13 mouse cellular contexts compared by ENCODE assay signal in the genomic region with DNA sequence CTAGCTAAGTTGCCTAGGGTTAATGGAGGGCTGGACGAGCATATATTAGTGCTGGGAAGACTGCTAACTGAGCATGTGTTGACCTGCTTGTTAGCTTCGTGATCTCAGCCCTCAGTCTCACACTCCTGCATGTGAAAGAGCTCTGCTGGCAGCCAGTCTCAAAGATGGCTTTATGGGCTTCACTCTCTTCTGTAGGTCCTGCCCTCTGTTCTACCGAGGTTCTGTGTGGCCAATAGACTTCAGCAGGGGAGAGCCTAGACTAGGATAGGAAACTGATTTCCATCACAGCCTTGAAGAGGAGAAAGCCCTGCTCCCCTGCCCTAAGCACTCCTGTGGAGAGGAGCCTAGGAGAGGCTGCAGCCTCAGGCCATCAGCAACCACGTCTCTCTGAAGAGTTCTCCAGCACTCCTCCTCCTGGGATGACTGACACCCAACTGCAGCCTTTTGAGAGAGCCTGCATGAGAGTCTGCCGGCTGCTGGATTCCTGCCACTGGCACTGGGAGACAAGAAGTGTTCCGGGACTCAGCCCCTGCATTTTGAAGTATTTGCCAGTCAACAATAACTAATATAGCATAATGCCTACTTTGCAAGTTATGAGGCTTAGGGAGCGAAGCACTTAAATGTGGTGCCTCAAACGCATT.
A peak's percentile ranks its signal among the peaks of the same experiment; 100 is the strongest.
DNase-seq lines count a peak whose midpoint lies in the region; ATAC-seq and TF ChIP-seq lines count a peak whose summit lies in the region.
"Had no signal": no experiment of that assay in that cellular context is flagged by ENCODE, and none has a peak within 500 bp of the region (broad histone marks: within the 10 kb centered on the region; RNA-seq: fewer than 3 reads in every experiment).

No protein-coding gene starts in this region.

- no peak for TF ChIP-seq CTCF in ES-Bruce4 (IDR thresholded peaks at IDR 0.05; ENCODE audit: low read depth, low read length)
- no peak for TF ChIP-seq CTCF in intestine, postnatal 0 days (IDR thresholded peaks at IDR 0.05; ENCODE audit: low read depth)

- H3K4me3 ChIP-seq in ES-Bruce4 (ENCODE audit: low read depth, low read length): peak overlapping the region; percentile 19
- H3K4me3 ChIP-seq in intestine, postnatal 0 days (ENCODE audit: low read depth, low read length): no peak overlapping the region
- H3K4me3 ChIP-seq: limb, embryonic 10.5 days; neural tube, embryonic 13.5 days had no signal

- no peak for TF ChIP-seq POLR2A in ES-Bruce4 (IDR thresholded peaks at IDR 0.05; ENCODE audit: insufficient read depth, low read length)

- H3K4me2 ChIP-seq in intestine, postnatal 0 days (replicated peaks; ENCODE audit: low read depth): no peak overlapping the region
- H3K4me2 ChIP-seq: neural tube, embryonic 13.5 days had no signal

- WGBS in intestine, postnatal 0 days: 60% methylated on average over 8 of the region's 8 CpGs

- no peak for ATAC-seq in intestine, postnatal 0 days

- H3K27ac ChIP-seq in ES-Bruce4 (ENCODE audit: insufficient read depth, low read length): peak overlapping the region; percentile 35
- no peak overlapping the region for H3K27ac ChIP-seq in intestine, postnatal 0 days (ENCODE audit: low read depth, low read length)
- H3K27ac ChIP-seq: neural tube, embryonic 13.5 days had no signal

- peaks cover 23% of the 10 kb centered on the region for H3K4me1 ChIP-seq in ES-Bruce4 (ENCODE audit: control insufficient read depth, insufficient read depth, low read length)
- H3K4me1 ChIP-seq in intestine, postnatal 0 days (replicated peaks; ENCODE audit: control insufficient read depth, insufficient read depth, low read length): 0 out of 2 replicates have a peak, but pooled peaks cover 5% of the 10 kb centered on the region

- no peaks in the 10 kb centered on the region for H3K36me3 ChIP-seq in ES-Bruce4 (ENCODE audit: control insufficient read depth, insufficient read depth, low read length, poor library complexity, severe bottlenecking)
- no peaks in the 10 kb centered on the region for H3K36me3 ChIP-seq in intestine, postnatal 0 days (ENCODE audit: control insufficient read depth, insufficient read depth)
- H3K36me3 ChIP-seq: G1E; limb, embryonic 10.5 days; neural tube, embryonic 13.5 days had no signal

- peak overlapping the region; percentile 4; the same call in 1 of the 2 replicates for H3K9ac ChIP-seq in ES-Bruce4 (ENCODE audit: low read depth, poor library complexity, severe bottlenecking)
- H3K9ac ChIP-seq in intestine, postnatal 0 days (ENCODE audit: low read depth, low read length): no peak overlapping the region
- H3K9ac ChIP-seq: neural tube, embryonic 13.5 days had no signal

- H3K27me3 ChIP-seq in ES-Bruce4 (ENCODE audit: control insufficient read depth, insufficient read depth, low read length, poor library complexity, severe bottlenecking): no peaks in the 10 kb centered on the region
- H3K27me3 ChIP-seq in intestine, postnatal 0 days (replicated peaks; ENCODE audit: control insufficient read depth, insufficient read depth, low read length): no peaks in the 10 kb centered on the region
- H3K27me3 ChIP-seq: neural tube, embryonic 13.5 days had no signal

- peak; percentile 40 for DNase-seq in layer of hippocampus, adult 11-12 months (ENCODE audit: low spot score)
- DNase-seq in layer of hippocampus, adult 9-10 months (ENCODE audit: low spot score): no peak
- peak; percentile 86 for DNase-seq in R1 (ENCODE audit: low read depth, low spot score)
- peak; percentile 64 for DNase-seq in layer of hippocampus, adult 9-11 months
- DNase-seq in kidney, adult 18-20 months: no peak
- DNase-seq: adrenal gland, adult 2 months; cerebellum, adult 11-12 months; kidney, postnatal 14 days had no signal

- TF ChIP-seq EP300 in ES-Bruce4 (IDR thresholded peaks at IDR 0.05; ENCODE audit: insufficient read depth, low read depth, low read length): no peak

- no peaks in the 10 kb centered on the region for H3K9me3 ChIP-seq in ES-Bruce4 (replicated peaks; ENCODE audit: control insufficient read depth, insufficient read depth, low read length, poor library complexity, severe bottlenecking)
- H3K9me3 ChIP-seq in intestine, postnatal 0 days (ENCODE audit: control insufficient read depth): no peaks in the 10 kb centered on the region
- H3K9me3 ChIP-seq: G1E; limb, embryonic 10.5 days; neural tube, embryonic 13.5 days had no signal

Comparison
In these comparisons a context has a peak if more than half of its experiments do, and no peak if none do; other contexts are left out.
1. DNase-seq: peak in layer of hippocampus, adult 11-12 months (single experiment), R1 (single experiment) and layer of hippocampus, adult 9-11 months (single experiment); none in layer of hippocampus, adult 9-10 months (single experiment) and kidney, adult 18-20 months (single experiment).